Mouse (Mus musculus) embryonic fibroblast, embryonic 13.5 days (primary cell): ENCODE results near the gene Ap2a2.

Experiments
- CTCF ChIP-seq: IDR thresholded peaks from 2 replicates; pipeline ENCODE4 v1.5.1; 2011; ENCODE audit warnings: mild to moderate bottlenecking, control low read depth, low read length, moderate library complexity, borderline replicate concordance; ENCODE audit not compliant: insufficient read depth
- POLR2A ChIP-seq: IDR thresholded peaks from 2 replicates; pipeline ENCODE4 v1.6.1; 2011; ENCODE audit warnings: low read depth, mild to moderate bottlenecking, control low read depth, low read length, moderate library complexity

- no peak for TF ChIP-seq POLR2A
- TF ChIP-seq CTCF, result no peak
Observed at GRCm38 (mm10) chr7:141518926-141519325, 43.0 kb upstream of the Ap2a2 start.
